Mouse (Mus musculus) Muller cell, postnatal 12 days (primary cell): ENCODE measurements around the gene Rnf34.

Source experiments
- DNase-seq: peaks from one replicate; pipeline ENCODE4 v3.0.0-alpha.2; 2015; ENCODE audit errors: inconsistent ontology term

Rnf34 gene

GRCm38 (mm10) chr5:122849521-122850318 is at the start of gene Rnf34:
Rnf34 (plus strand) TSS chr5:122850048.
- DNase-seq = peak; percentile 99

- no peak for DNase-seq
These were observed 49.4 kb upstream of the Rnf34 start for GRCm38 (mm10) chr5:122800345-122801010.

- no peak for DNase-seq
These were observed 48.2 kb upstream of the Rnf34 start for GRCm38 (mm10) chr5:122801684-122802083.

- no peak for DNase-seq
These were observed 47.1 kb upstream of the Rnf34 start for GRCm38 (mm10) chr5:122802706-122803105.

GRCm38 (mm10) chr5:122805503-122805902 is 44.3 kb upstream of the Rnf34 start:
- DNase-seq = no peak

GRCm38 (mm10) chr5:122811364-122812079 is 38.3 kb upstream of the Rnf34 start:
- DNase-seq = peak; percentile 43

GRCm38 (mm10) chr5:122812699-122813098 is 37.1 kb upstream of the Rnf34 start:
- no peak for DNase-seq

GRCm38 (mm10) chr5:122820777-122821523 is 28.9 kb upstream of the Rnf34 start, which contains the start of gene Anapc5:
Anapc5 (minus strand) TSS chr5:122821339.
- peak; percentile 99 for DNase-seq

- DNase-seq = no peak
These were observed 28.3 kb upstream of the Rnf34 start for GRCm38 (mm10) chr5:122821524-122821885.

GRCm38 (mm10) chr5:122822441-122822840 is 27.4 kb upstream of the Rnf34 start:
- DNase-seq = no peak

GRCm38 (mm10) chr5:122823976-122824375 is 25.9 kb upstream of the Rnf34 start:
- DNase-seq = no peak

GRCm38 (mm10) chr5:122824450-122824849 is 25.4 kb upstream of the Rnf34 start:
- no peak for DNase-seq

- DNase-seq = no peak
These were observed 24.7 kb upstream of the Rnf34 start for GRCm38 (mm10) chr5:122825099-122825498.

DNA sequence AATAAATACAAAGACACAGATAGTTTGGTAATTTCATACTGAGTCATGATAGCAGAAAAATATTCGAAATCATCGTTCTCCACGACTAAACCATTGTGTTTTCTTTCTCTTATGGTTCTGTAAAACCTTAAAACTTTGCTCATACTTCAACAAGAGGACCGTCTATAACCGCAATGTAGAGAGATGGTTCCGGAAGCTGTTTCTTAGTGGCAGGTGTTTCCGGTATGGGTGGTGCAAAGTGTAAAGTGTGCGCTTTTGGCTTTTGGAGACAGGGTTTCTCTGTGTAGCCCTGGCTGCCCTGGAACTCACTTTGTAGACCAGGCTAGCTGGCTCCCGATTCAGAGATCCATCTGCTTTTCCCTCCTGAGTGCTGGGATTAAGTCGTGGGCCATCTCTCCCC is 17.3 kb upstream of the Rnf34 start:
- no peak for DNase-seq

- DNase-seq = no peak
These were observed 16.9 kb upstream of the Rnf34 start for GRCm38 (mm10) chr5:122832996-122833395.

DNA sequence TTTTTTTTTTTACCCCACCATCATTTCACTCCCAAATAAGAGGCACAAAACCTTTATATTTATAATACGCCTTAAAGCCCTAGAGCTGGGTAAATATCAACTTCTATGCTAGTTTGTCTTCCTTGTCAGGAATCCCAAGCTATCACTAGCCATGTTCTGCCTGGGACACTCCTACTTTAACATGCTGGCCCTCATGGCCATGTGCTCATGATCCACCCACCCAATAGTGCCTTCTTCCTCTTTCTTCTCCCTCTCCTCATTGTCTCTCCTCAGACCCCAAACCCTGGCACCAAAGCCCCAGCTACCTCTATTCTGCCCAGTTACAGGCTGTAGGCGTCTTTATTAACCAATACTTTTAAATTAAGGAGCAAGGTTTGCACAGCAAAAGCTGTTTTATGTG is 8.7 kb upstream of the Rnf34 start:
- DNase-seq = no peak

DNA sequence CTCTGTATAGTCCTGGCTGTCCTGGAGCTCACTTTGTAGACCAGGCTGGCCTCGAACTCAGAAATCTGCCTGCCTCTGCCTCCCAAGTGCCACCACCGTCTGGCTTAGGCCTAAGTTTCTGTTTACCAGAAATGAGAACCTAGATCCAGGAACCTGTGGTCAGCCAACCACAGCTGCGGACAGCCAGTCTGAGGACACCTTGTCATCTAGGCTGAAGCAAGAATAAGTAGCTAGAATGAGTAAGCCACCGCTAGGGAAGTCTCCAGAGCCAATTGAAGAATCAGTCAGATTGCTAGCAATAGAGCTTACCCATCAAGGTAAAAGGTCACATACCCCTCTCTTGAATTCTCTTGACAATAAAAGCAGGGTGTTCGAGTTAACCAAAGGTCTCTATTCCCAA is 6.0 kb upstream of the Rnf34 start:
- no peak for DNase-seq

DNA sequence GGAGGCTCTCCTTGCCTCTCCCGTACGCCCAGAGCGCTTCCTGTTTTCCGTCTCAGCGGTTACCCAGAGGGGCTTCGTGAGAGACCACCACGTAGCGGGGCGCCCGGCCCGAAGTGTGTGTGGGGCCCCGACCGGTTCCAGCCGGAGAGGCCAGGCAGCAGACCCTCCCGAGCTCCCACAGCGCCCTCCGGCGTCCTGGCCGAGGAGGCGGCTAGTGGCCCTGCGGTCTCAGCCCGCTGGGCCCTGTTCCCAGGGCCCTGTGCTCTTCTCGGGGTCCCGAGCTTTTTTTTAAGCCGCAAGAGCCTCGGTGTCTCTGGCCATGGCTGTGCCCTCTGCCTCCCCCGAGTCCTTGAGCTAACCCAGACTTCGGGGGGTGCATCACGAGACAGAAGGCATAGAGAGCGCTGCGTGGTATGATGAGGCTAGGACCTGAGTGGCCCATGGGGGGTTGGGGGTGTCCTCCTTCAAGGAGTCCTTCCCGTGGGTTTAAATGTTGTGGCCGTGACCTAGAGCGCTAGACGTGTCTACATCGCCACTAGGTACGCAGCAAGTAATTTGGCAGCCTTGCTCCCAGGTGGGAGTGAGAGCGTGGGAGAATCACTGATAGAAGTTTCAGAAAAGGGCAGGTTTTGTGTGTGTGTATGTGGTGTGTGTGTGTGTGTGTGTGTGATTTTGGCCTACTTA is 613 bp downstream of the Rnf34 start:
- no peak for DNase-seq

DNA sequence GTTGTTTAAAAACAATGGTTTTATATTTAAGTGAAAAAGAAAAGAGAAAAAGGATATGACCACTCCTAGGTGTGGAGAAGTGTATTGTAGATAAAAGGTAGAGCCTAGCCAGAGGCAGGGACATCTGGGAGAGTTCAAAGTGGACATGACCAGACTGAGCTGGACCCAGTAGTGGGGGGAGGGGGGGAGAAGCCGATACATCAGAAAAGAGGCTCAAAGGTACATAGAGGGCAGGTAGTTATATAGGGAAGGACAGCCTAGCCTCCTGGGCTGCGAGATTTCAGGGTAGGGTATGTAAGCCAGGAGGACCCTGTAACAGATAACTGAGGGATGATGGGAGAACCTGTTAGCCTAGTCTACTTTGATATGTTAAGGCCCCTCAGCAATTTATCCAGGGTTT is 2.8 kb downstream of the Rnf34 start:
- no peak for DNase-seq

GRCm38 (mm10) chr5:122855858-122856257 is 6.0 kb downstream of the Rnf34 start:
- DNase-seq = no peak

DNA sequence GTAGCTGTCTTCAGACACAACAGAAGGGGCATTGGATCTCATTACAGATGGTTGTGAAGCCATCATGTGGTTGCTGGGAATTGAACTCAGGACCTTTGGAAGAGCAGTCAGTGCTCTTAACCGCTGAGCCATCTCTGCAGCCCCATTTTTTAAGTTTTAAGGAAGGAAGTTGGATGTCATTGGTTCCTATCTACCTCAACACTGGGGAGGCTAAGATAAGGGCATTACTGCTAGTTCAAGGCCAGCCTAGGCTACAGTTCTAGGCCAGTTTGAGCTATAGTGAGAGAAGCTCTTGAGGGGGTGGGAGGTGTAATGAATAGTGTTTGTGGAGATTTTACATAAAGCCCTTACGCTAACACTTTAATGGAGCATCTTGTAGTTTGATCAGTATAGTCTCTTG is 13.2 kb downstream of the Rnf34 start:
- no peak for DNase-seq
